Mouse (Mus musculus): ENCODE results near the gene Cabin1. TPM values are rescaled to one million over a fixed set of nuclear protein-coding genes. Genes with fewer than 3 reads are reported as not detected.
"Not testable (repeated sequence)": the region's sequence is repeated elsewhere in the genome, so short reads cannot be mapped to it uniquely, and the experiment has no call there.

Cabin1 gene
- polyA plus RNA-seq, 1 experiment from 2014 or later, result 23.5 TPM

- no peaks in the 10 kb centered on the region for H3K9me3 ChIP-seq (ENCODE audit: control insufficient read depth, low read length)
- ATAC-seq (ENCODE audit: low read depth) (no peak), DNase-seq (ENCODE audit: low spot score) (no peak)
- H3K27me3 ChIP-seq (replicated peaks; ENCODE audit: control insufficient read depth, insufficient read depth, low read length), result no peaks in the 10 kb centered on the region
- 88% methylated on average over 5 of the region's 5 CpGs for WGBS
- H3K4me2 ChIP-seq (ENCODE audit: low read depth, low read length), result no peak overlapping the region
- H3K36me3 ChIP-seq (ENCODE audit: control insufficient read depth, insufficient read depth, low read length), result no peaks in the 10 kb centered on the region
- no peak overlapping the region for H3K4me3 ChIP-seq (ENCODE audit: low read depth, low read length)
- no peak overlapping the region for H3K27ac ChIP-seq (replicated peaks; ENCODE audit: low read depth, low read length)
- H3K4me1 ChIP-seq (ENCODE audit: control insufficient read depth, insufficient read depth, low read length), result 0 out of 2 replicates have a peak, but pooled peaks cover 10% of the 10 kb centered on the region
- H3K9ac ChIP-seq (ENCODE audit: low read depth, low read length), result no peak overlapping the region
These were observed 10.0 kb upstream of the Cabin1 start for GRCm38 (mm10) chr10:75774102-75774501.

GRCm38 (mm10) chr10:75772795-75773664, 8.9 kb upstream of the Cabin1 start, which contains the start of gene Ddt:
Gene Ddt (minus strand): TSS chr10:75773414.
- peak within 1 kb of the TSS; percentile 57 for H3K4me3 ChIP-seq (ENCODE audit: low read depth, low read length)
- no peaks in the 10 kb centered on the region for H3K9me3 ChIP-seq (ENCODE audit: control insufficient read depth, low read length)
- 0 out of 2 replicates have a peak, but pooled peaks cover 10% of the 10 kb centered on the region for H3K4me1 ChIP-seq (ENCODE audit: control insufficient read depth, insufficient read depth, low read length)
- H3K36me3 ChIP-seq (ENCODE audit: control insufficient read depth, insufficient read depth, low read length), result no peaks in the 10 kb centered on the region
- peak within 1 kb of the TSS; percentile 64 for H3K9ac ChIP-seq (ENCODE audit: low read depth, low read length)
- ATAC-seq (ENCODE audit: low read depth) (peak; percentile 96), DNase-seq (ENCODE audit: low spot score) (peak; percentile 97)
- no peak within 1 kb of the TSS; the same call in 1 of the 2 replicates for H3K27ac ChIP-seq (replicated peaks; ENCODE audit: low read depth, low read length)
- no peaks in the 10 kb centered on the region for H3K27me3 ChIP-seq (replicated peaks; ENCODE audit: control insufficient read depth, insufficient read depth, low read length)
- peak within 1 kb of the TSS; percentile 97 for H3K4me2 ChIP-seq (ENCODE audit: low read depth, low read length)
- 0% methylated on average over 38 of the region's 47 CpGs for WGBS

GRCm38 (mm10) chr10:75767756-75768155, 3.6 kb upstream of the Cabin1 start:
- H3K9me3 ChIP-seq (ENCODE audit: control insufficient read depth, low read length); H3K9ac ChIP-seq (ENCODE audit: low read depth, low read length); H3K27me3 ChIP-seq (replicated peaks; ENCODE audit: control insufficient read depth, insufficient read depth, low read length); H3K36me3 ChIP-seq (ENCODE audit: control insufficient read depth, insufficient read depth, low read length); H3K4me2 ChIP-seq (ENCODE audit: low read depth, low read length); H3K4me3 ChIP-seq (ENCODE audit: low read depth, low read length); DNase-seq (ENCODE audit: low spot score); ATAC-seq (ENCODE audit: low read depth); H3K27ac ChIP-seq (replicated peaks; ENCODE audit: low read depth, low read length): not testable (repeated sequence)
- peaks cover 15% of the 10 kb centered on the region; the same call in 1 of the 2 replicates for H3K4me1 ChIP-seq (ENCODE audit: control insufficient read depth, insufficient read depth, low read length)
- 35% methylated on average over 5 of the region's 5 CpGs for WGBS

GRCm38 (mm10) chr10:75766856-75767255, 2.7 kb upstream of the Cabin1 start:
- no peak overlapping the region for H3K27ac ChIP-seq (replicated peaks; ENCODE audit: low read depth, low read length)
- no peaks in the 10 kb centered on the region for H3K27me3 ChIP-seq (replicated peaks; ENCODE audit: control insufficient read depth, insufficient read depth, low read length)
- no peak overlapping the region for H3K4me3 ChIP-seq (ENCODE audit: low read depth, low read length)
- H3K4me2 ChIP-seq (ENCODE audit: low read depth, low read length), result no peak overlapping the region
- 89% methylated on average over 6 of the region's 6 CpGs for WGBS
- H3K9me3 ChIP-seq (ENCODE audit: control insufficient read depth, low read length), result no peaks in the 10 kb centered on the region
- peaks cover 7% of the 10 kb centered on the region; the same call in 1 of the 2 replicates for H3K4me1 ChIP-seq (ENCODE audit: control insufficient read depth, insufficient read depth, low read length)
- no peaks in the 10 kb centered on the region for H3K36me3 ChIP-seq (ENCODE audit: control insufficient read depth, insufficient read depth, low read length)
- no peak for DNase-seq (ENCODE audit: low spot score)
- no peak overlapping the region for H3K9ac ChIP-seq (ENCODE audit: low read depth, low read length)
- ATAC-seq (ENCODE audit: low read depth), result no peak

GRCm38 (mm10) chr10:75764519-75765473, 655 bp upstream of the Cabin1 start:
- WGBS, result under 1% methylated on average over 27 of the region's 27 CpGs
- H3K36me3 ChIP-seq (ENCODE audit: control insufficient read depth, insufficient read depth, low read length), result 0 out of 2 replicates have a peak, but pooled peaks cover 7% of the 10 kb centered on the region
- peaks cover 7% of the 10 kb centered on the region; the same call in 1 of the 2 replicates for H3K4me1 ChIP-seq (ENCODE audit: control insufficient read depth, insufficient read depth, low read length)
- no peak overlapping the region; the same call in 1 of the 2 replicates for H3K27ac ChIP-seq (replicated peaks; ENCODE audit: low read depth, low read length)
- ATAC-seq (ENCODE audit: low read depth), result peak; percentile 16
- H3K9ac ChIP-seq (ENCODE audit: low read depth, low read length), result peak overlapping the region; percentile 60
- DNase-seq (ENCODE audit: low spot score), result peak; percentile 78
- no peaks in the 10 kb centered on the region for H3K27me3 ChIP-seq (replicated peaks; ENCODE audit: control insufficient read depth, insufficient read depth, low read length)
- no peaks in the 10 kb centered on the region for H3K9me3 ChIP-seq (ENCODE audit: control insufficient read depth, low read length)
- H3K4me3 ChIP-seq (ENCODE audit: low read depth, low read length), result peak overlapping the region; percentile 83
- H3K4me2 ChIP-seq (ENCODE audit: low read depth, low read length), result peak overlapping the region; percentile 90

GRCm38 (mm10) chr10:75762413-75762812, 1.7 kb downstream of the Cabin1 start:
- Histone ChIP-seq H3K36me3 (ENCODE audit: control insufficient read depth, insufficient read depth, low read length) (peaks cover 18% of the 10 kb centered on the region; the same call in 1 of the 2 replicates), H3K27ac (replicated peaks; ENCODE audit: low read depth, low read length) (no peak overlapping the region), H3K9me3 (ENCODE audit: control insufficient read depth, low read length) (no peaks in the 10 kb centered on the region), H3K9ac (ENCODE audit: low read depth, low read length) (no peak overlapping the region), H3K4me2 (ENCODE audit: low read depth, low read length) (no peak overlapping the region), H3K4me3 (ENCODE audit: low read depth, low read length) (no peak overlapping the region), H3K4me1 (ENCODE audit: control insufficient read depth, insufficient read depth, low read length) (peaks cover 7% of the 10 kb centered on the region; the same call in 1 of the 2 replicates), H3K27me3 (replicated peaks; ENCODE audit: control insufficient read depth, insufficient read depth, low read length) (no peaks in the 10 kb centered on the region)
- 98% methylated on average over 3 of the region's 3 CpGs for WGBS
- DNase-seq (ENCODE audit: low spot score) (no peak), ATAC-seq (ENCODE audit: low read depth) (no peak)

GRCm38 (mm10) chr10:75760311-75760710, 3.8 kb downstream of the Cabin1 start:
- no peak overlapping the region for H3K9ac ChIP-seq (ENCODE audit: low read depth, low read length)
- peaks cover 7% of the 10 kb centered on the region; the same call in 1 of the 2 replicates for H3K4me1 ChIP-seq (ENCODE audit: control insufficient read depth, insufficient read depth, low read length)
- H3K36me3 ChIP-seq (ENCODE audit: control insufficient read depth, insufficient read depth, low read length), result peaks cover 18% of the 10 kb centered on the region
- no peak overlapping the region for H3K27ac ChIP-seq (replicated peaks; ENCODE audit: low read depth, low read length)
- 94% methylated on average over 3 of the region's 3 CpGs for WGBS
- DNase-seq (ENCODE audit: low spot score) (no peak), ATAC-seq (ENCODE audit: low read depth) (no peak)
- no peak overlapping the region for H3K4me3 ChIP-seq (ENCODE audit: low read depth, low read length)
- no peaks in the 10 kb centered on the region for H3K9me3 ChIP-seq (ENCODE audit: control insufficient read depth, low read length)
- H3K4me2 ChIP-seq (ENCODE audit: low read depth, low read length), result no peak overlapping the region
- no peaks in the 10 kb centered on the region for H3K27me3 ChIP-seq (replicated peaks; ENCODE audit: control insufficient read depth, insufficient read depth, low read length)

- peaks cover 52% of the 10 kb centered on the region for H3K36me3 ChIP-seq (ENCODE audit: control insufficient read depth, insufficient read depth, low read length)
- WGBS, result 92% methylated on average over 11 of the region's 11 CpGs
- ATAC-seq (ENCODE audit: low read depth) (no peak), DNase-seq (ENCODE audit: low spot score) (no peak)
- H3K9ac ChIP-seq (ENCODE audit: low read depth, low read length), result no peak overlapping the region
- H3K4me2 ChIP-seq (ENCODE audit: low read depth, low read length), result no peak overlapping the region
- H3K9me3 ChIP-seq (ENCODE audit: control insufficient read depth, low read length), result no peaks in the 10 kb centered on the region
- no peak overlapping the region for H3K4me3 ChIP-seq (ENCODE audit: low read depth, low read length)
- H3K27me3 ChIP-seq (replicated peaks; ENCODE audit: control insufficient read depth, insufficient read depth, low read length), result no peaks in the 10 kb centered on the region
- H3K4me1 ChIP-seq (ENCODE audit: control insufficient read depth, insufficient read depth, low read length), result no peaks in the 10 kb centered on the region
- no peak overlapping the region for H3K27ac ChIP-seq (replicated peaks; ENCODE audit: low read depth, low read length)
These were observed 7.4 kb downstream of the Cabin1 start for GRCm38 (mm10) chr10:75756719-75757118.
